Mouse (Mus musculus): ENCODE data around the gene Gm13276.
A peak's percentile ranks its signal among the peaks of the same experiment; 100 is the strongest.
"Not testable (repeated sequence)": the region's sequence is repeated elsewhere in the genome, so short reads cannot be mapped to it uniquely, and the experiment has no call there.

The Gm13276 gene

DNA sequence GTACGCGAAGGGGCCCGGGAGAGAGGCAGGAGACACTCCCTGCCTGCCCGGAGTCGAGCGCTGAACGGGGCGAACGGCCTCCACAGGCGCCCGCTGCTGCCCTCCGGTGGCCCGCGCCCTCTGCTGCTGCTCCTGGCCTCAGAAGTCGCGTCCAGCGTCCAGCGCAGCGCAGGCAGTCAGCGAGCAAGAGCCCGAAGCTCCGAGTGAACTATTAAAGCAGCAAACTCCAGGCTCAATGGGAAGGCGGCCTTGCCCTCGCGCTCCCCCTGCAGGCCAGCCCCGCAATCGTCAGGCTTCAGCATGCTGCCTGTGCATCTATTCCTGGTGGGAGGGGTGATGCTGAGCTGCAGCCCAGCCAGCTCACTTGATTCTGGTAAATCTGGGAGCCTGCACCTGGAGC lies at the start of gene Gm13276:
Gene Gm13276 (plus strand): TSS at position 301 of the 400 bp plus-strand sequence.
- DNase-seq (ENCODE audit: low spot score), result not testable (repeated sequence)

- peak; percentile 63 for DNase-seq (ENCODE audit: low spot score)
Measured at GRCm38 (mm10) chr4:88738480-88738879, 47.0 kb upstream of the Gm13276 start.

DNA sequence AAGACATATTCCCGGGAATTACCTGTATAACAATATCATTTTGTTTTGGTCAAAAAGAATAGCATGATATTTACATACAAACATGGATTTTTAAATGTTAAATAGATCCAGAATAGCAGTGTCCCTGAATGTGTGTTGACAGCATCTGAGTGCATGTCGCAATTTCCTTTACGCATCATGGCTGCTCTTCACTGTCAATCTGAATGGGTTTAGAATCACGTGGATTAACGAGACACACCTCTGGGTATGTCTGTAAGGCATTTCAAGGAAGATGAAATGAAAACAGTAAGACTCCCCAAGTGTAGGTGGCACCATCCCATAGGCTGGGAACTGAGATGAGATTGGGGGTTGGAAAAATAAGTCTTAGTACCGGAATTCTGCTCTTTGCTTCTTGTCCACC lies 46.5 kb upstream of the Gm13276 start:
- no peak for DNase-seq (ENCODE audit: low spot score)

- DNase-seq (ENCODE audit: low spot score), result no peak
Measured at GRCm38 (mm10) chr4:88741426-88741825, 44.1 kb upstream of the Gm13276 start.

GRCm38 (mm10) chr4:88742771-88743371 lies 42.6 kb upstream of the Gm13276 start:
- no peak for DNase-seq (ENCODE audit: low spot score)

DNA sequence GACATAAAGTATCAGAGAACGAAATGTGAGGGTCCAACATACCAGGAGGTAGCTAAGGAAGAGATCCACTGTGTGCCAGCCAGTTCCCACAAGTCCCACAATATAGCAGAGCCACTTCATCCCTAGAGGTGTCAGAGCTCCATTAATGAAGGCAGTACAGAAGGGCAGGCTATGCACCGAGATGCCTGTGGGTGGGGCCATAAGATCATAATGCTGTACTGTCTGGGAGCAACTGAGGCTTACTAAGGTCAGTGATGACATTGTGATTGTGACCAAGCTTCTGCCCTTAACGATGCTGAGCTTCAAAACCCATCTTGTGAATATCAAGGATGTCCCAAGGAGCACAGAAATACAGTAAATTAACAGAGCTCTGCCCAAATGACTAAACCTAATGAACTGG lies 41.3 kb upstream of the Gm13276 start:
- no peak for DNase-seq (ENCODE audit: low spot score)

GRCm38 (mm10) chr4:88749926-88750325 lies 35.6 kb upstream of the Gm13276 start:
- DNase-seq (ENCODE audit: low spot score), result no peak

DNA sequence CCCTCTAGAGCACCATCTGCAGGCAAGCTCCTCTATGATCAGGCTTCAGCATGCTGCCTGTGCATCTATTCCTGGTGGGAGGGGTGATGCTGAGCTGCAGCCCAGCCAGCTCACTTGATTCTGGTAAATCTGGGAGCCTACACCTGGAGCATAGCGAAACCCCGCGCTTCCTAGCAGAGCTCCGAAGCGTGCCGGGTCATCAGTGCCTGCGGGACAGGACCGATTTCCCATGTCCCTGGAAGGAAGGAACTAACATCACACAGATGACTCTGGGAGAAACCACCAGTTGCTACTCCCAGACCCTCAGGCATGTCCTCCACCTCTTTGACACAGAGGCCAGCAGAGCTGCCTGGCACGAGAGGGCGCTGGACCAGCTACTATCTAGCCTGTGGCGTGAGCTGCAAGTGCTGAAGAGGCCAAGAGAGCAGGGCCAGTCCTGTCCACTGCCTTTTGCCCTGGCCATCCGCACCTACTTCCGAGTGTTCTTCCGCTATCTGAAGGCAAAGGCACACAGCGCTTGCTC lies 30.6 kb upstream of the Gm13276 start, which contains the start of gene Gm13271:
Gene Gm13271 (plus strand): TSS at position 51 of the 523 bp plus-strand sequence.
- not testable (repeated sequence) for DNase-seq (ENCODE audit: low spot score)

- DNase-seq (ENCODE audit: low spot score), result not testable (repeated sequence)
Measured at GRCm38 (mm10) chr4:88756581-88757513, 28.7 kb upstream of the Gm13276 start.

GRCm38 (mm10) chr4:88757628-88758031 lies 27.9 kb upstream of the Gm13276 start:
- DNase-seq (ENCODE audit: low spot score), result not testable (repeated sequence)

- DNase-seq (ENCODE audit: low spot score), result not testable (repeated sequence)
Measured at GRCm38 (mm10) chr4:88758751-88759150, 26.8 kb upstream of the Gm13276 start.

GRCm38 (mm10) chr4:88759610-88760268 lies 25.8 kb upstream of the Gm13276 start, which contains the start of gene Gm13283:
Gene Gm13283, plus strand, starts transcription at chr4:88760119.
- DNase-seq (ENCODE audit: low spot score), result not testable (repeated sequence)

GRCm38 (mm10) chr4:88760431-88760830 lies 25.1 kb upstream of the Gm13276 start:
- DNase-seq (ENCODE audit: low spot score), result not testable (repeated sequence)

DNA sequence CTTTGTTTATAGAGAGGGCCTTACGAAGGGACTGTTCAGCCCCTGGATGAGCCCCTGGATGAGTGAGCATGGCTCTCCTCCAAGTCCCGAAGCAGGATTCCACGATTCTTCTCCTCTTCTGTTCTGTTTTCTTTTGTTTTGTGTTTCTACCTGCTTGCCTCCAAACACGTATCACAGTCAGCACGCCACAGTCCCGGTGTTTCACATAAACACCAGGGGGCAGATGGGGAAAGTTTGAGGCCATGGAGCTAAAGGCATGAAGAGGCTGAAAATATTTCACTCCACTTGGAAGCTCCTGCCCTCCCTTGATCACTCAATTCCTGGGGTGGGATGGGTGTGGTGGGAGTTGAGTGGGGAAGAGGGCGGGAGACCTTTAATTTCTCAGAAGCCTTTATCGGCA lies 23.7 kb upstream of the Gm13276 start:
- not testable (repeated sequence) for DNase-seq (ENCODE audit: low spot score)

- DNase-seq (ENCODE audit: low spot score), result not testable (repeated sequence)
Measured at GRCm38 (mm10) chr4:88762341-88762740, 23.2 kb upstream of the Gm13276 start.

- not testable (repeated sequence) for DNase-seq (ENCODE audit: low spot score)
Measured at GRCm38 (mm10) chr4:88763384-88764018, 22.0 kb upstream of the Gm13276 start.

- not testable (repeated sequence) for DNase-seq (ENCODE audit: low spot score)
Measured at GRCm38 (mm10) chr4:88773534-88773933, 12.0 kb upstream of the Gm13276 start, which contains the start of gene Gm13290. Gene Gm13290, plus strand, starts transcription at chr4:88773834.

DNA sequence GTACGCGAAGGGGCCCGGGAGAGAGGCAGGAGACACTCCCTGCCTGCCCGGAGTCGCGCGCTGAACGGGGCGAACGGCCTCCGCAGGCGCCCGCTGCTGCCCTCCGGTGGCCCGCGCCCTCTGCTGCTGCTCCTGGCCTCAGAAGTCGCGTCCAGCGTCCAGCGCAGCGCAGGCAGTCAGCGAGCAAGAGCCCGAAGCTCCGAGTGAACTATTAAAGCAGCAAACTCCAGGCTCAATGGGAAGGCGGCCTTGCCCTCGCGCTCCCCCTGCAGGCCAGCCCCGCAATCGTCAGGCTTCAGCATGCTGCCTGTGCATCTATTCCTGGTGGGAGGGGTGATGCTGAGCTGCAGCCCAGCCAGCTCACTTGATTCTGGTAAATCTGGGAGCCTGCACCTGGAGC lies 8.9 kb upstream of the Gm13276 start, which contains the start of gene Gm13289:
Gene Gm13289 (plus strand): TSS at position 301 of the 400 bp plus-strand sequence.
- not testable (repeated sequence) for DNase-seq (ENCODE audit: low spot score)

DNA sequence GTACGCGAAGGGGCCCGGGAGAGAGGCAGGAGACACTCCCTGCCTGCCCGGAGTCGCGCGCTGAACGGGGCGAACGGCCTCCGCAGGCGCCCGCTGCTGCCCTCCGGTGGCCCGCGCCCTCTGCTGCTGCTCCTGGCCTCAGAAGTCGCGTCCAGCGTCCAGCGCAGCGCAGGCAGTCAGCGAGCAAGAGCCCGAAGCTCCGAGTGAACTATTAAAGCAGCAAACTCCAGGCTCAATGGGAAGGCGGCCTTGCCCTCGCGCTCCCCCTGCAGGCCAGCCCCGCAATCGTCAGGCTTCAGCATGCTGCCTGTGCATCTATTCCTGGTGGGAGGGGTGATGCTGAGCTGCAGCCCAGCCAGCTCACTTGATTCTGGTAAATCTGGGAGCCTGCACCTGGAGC lies 6.0 kb upstream of the Gm13276 start, which contains the start of gene Gm13272:
Gene Gm13272 (plus strand): TSS at position 301 of the 400 bp plus-strand sequence.
- not testable (repeated sequence) for DNase-seq (ENCODE audit: low spot score)

DNA sequence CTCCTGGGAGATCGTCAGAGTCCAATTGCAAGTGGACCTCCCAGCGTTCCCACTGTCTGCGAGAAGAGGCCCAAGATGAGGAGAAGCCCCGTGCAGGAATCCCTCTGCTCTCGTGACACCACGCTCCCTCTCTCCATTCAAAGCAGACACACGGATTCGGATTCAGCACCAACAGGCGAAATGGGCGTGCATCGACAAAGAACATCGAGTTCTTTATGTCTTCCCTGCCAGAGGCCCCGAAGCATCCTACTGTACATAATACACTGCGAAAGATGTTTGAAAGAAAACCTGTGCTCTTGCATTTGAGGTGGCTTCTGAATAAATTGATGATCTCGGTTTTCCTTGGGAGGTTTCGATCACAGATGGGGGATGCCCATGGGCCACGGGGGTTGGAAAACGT lies 5.2 kb upstream of the Gm13276 start:
- DNase-seq (ENCODE audit: low spot score), result not testable (repeated sequence)

DNA sequence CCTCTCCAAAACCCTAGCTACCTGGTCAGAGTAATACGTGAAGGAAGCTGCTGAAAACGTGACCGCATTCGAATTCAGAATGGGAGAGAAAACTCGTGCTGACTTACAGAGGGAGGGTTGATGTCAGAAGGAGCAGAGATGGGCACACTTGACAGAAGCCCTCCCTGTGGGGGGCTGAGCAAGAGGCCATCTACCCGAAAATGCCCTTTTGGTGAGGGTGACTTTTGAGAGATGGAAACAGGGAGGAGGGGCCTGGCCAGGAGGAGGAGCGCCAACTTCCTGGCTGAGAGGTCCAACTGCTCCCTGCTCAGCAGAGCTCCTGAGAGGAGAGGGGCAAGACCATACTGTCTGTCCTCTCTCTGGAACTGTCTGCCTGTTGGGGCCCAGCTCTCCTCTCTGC lies 3.7 kb upstream of the Gm13276 start, which contains the start of gene Ifnz:
Gene Ifnz (plus strand): TSS at position 301 of the 400 bp plus-strand sequence.
- DNase-seq (ENCODE audit: low spot score), result not testable (repeated sequence)
